Mouse (Mus musculus) right cerebral cortex, adult 2 months (tissue): ENCODE data around the gene Gm37240.

ENCODE experiments used
- DNase-seq, 2 experiments: peaks; one replicate each; pipeline ENCODE4 v3.0.0; 2021 to 2022; ENCODE audit warnings: low spot score in 2 of 2

Gm37240 gene

DNA sequence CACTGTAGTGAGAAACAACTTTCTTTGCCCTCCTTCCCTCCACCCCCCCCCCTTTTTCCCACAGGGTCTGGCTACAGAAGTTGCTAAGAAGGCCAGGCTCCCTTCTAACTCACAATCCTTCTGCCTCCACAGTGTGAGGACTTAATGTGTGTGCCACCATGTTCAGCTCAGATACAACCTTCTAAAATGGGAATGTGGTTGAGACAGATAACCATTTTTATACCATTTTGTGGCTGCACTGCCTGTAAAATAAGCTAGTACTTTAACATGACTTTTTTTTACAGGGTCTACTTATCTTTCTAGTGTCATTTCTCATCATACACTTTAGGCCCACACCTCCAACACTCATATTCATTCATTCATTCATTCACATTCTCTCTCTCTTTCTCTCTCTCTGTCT lies 1346.7 kb downstream of the Gm37240 start:
- no peak for DNase-seq

DNA sequence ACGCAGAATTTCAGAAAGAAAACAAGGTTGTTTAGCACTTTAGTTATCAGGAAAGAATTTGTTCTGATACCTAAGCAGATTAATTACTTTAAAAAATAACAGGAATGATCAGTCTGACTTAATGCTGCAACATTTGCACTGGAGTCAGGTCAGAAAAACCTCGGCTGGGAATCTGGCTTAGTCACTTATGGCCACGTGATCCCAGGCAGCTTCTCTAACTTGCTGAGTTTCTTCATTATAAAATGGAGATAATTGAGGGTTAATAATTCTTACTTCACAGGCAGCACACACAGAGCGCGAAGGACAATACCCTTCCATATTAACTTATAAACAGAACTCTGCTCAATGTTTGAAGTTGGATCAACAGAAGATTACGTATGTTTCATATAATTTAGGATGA lies 1350.3 kb downstream of the Gm37240 start:
- no peak for DNase-seq

DNA sequence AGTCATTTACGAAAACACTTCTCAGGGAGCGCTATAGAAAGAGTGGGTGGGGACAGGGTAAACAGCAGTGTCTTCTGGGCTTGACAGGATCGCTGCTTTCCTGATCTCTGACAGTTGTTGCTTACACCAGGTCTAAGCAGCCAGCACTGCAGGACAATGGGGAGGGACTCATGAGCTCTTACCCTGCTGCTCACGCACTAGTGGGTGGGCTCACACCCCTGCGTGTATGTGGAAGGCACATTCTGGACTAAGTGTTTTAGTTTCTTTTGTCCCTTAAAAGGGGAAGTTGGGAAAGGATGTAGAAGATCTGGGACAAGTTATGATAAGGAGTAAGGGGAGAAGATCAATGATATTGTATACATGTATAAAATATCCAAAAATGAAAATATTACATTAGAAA lies 1354.1 kb downstream of the Gm37240 start:
- no peak for DNase-seq

DNA sequence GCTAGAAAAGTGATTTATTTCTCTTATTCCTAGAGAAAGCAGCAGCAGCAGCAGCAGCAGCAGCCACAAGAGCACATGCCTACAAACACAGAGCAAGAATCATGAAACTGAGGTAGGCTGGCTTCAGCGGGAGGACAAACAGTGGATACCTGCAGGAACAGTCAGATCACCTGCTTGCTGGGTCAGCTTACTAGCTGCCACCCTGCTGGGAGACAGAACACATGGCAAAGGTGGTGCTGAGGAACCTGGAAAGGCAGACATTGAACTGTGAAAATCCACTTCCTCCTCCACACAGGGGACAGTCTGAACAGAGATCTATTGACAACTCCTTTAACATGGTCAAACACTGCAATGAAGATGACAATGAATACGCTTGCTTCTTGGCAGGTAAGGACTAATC lies 1358.3 kb downstream of the Gm37240 start:
- no peak for DNase-seq

DNA sequence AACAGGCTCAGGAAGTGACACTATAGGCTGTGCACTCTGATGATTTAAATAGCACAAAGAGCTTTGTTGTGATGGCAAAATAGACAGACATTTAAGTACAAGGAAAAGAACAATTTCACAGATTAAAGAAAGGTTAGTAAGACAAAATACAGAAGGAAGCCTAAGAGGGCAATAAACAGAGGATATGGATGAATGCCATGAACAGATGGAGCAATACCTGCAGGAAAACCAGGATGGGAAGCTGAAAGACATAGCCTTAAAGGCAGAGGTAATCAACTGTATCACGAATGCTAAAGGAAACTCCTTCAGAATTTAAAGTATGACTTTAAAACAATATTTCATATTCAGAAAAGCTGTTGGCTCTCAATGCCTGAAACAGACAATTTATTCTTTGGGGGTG lies 1362.4 kb downstream of the Gm37240 start:
- DNase-seq: no peak

DNA sequence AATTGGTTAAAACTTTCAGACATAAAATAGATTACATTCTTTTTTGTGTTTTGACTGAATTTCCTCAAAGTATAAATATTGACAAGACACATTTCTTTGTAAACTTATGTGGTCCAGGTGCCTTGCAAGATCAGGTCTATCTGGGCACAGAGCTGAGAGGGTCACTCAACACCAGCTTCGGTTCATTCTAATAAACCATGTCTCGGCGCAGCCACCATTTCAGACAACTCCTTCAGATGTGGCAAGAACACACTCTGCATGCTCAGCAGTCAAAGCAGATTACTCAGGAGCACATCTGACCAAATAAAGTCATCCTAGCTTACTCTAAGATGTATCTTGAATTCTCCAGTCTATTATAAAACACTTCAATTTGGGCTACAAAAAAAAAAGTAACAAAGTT lies 1371.2 kb downstream of the Gm37240 start:
- DNase-seq: no peak

DNA sequence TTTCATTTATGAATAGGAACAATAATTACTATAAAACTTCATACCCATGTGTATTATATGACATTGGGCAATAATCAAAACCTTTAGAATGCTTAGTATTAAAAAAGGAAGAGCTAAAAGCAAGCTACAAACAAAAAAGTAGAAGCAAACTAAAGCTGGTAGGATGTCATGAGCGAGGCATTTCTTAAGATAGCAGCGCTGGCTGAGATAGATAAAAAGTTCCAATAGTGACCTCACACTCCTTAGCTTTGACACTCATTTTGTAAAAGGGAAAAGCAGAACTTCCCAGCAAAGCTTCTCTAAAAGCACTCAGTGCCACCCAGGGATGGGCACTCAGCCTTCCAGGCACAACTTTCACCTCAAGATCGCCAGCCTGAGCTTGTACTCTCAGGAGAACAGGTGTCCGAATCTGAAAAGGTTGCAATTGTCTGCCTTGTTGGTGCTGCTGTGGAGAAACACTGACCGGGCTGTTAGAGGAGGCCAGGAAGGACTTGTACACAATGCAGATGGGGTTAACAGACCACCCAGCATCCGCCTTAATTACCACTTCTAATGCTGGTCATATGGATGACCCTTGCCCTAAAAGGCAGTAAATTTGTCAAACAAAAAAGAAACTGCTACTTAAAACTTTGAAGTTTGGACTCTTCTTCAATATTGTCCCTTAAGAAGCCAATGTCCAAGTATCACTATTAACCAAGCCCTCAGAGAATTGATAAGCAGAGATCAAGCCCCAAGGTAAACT lies 1374.4 kb downstream of the Gm37240 start:
- no peak for DNase-seq

DNA sequence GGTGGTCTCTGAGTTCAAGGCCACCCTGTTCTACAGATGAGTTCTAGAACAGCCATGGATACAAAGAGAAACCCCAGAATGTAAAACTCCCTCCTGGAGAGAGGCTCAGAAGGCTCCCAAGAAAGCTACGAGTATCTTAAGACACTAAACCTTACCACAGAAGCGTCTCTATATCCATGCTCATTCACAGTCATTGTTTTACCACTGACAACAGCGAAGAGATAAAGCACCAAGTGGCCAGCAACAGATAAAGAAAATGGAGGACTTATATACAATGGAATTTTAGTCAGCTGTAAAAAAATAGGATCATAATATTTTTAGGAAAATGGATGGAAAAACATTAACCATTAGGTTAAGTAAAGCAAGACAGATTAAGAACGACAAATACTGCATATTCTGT lies 1382.1 kb downstream of the Gm37240 start:
- no peak for DNase-seq

DNA sequence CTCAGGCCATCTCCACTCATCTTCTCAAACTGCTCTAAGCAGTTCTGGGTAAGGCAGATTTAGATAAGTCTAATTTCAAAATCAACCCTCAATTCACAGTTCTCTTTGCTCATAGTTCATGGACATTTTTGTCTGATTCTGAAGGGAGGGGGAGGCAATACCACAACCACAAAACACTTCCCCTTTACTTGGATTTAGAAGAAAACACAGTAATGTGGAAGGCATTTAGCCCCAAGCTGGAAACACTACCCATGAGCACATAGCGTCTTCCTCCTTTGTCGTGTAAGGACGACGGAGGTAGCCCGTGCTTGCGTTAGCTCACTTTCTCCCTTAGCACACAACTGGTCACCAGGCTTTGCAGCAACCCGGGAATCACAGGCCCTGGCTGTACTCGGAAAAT lies 1383.0 kb downstream of the Gm37240 start:
- no peak for DNase-seq

DNA sequence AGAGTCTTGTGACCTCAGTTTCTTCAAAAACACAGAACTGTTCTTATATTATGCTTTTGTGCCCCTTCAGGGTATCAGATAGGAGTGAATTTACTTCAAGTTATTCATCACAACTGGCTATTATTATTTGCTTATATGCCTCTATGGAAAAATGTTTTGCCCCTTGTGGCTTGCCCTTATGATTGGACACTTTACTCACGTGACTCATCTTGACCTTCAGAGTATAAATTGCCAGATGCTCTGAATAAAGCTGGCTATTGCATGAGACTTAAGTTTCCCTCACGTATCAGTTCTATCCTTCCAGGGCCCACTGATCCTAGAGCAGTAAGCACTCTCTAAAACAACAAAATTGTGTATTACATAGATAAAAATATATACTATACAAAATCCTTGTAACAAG lies 1385.2 kb downstream of the Gm37240 start:
- no peak for DNase-seq

DNA sequence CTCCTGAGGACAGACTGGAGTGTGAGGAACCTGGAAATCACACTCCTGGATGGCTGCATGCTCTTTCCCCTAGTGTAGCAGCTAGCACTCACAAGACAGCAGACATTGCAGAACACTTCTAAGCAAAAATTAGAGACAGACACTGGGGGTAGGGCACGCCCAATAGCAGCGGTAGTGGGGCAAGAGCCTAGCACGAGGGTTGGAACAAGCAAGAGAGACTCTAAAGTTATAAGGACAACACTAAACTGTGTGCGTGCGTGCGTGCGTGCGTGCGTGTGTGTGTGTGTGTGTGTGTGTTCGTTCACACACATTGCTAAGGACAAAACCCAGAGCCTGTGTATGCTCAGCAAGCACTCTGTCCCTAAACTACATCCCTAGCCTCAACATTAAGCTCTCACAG lies 1386.8 kb downstream of the Gm37240 start:
- no peak for DNase-seq

DNA sequence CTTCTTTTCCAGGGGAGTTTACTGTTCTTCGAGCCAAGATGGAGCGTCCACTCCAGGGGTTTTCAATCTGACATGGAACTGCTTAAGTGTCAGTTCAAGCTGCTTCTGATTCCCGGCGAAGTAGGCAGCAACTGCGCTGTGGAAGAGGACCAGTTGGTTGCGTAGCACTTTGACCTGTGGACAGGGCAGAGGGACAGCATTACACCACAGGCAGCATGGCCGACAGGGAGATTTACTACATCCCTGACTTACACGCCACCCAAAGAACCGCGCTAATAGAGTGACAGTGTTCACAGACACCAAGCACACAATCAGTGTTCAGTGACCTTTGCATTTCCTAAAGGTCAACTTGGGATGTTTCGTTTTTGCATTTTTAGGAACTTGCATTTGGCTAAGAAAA lies 1389.6 kb downstream of the Gm37240 start:
- no peak for DNase-seq

DNA sequence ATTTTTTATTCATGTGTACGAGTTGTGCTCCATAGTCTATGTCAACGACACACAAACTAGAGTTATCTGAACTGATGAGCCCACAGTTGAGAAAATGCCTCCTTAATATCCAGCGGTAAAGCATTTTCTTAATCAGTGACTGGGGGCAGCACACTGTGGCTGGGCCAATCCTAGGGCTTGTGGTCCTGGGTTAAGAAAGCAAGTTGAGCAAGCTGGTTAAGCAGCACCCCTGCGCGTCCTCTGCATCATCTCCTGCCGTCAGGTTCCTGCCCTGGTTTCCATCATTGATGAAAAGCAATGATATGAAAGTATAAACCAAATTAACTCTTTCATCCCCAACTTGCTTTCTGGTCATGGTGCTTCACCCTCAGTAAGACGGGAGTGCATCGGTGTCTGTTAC lies 1394.7 kb downstream of the Gm37240 start:
- DNase-seq: no peak

DNA sequence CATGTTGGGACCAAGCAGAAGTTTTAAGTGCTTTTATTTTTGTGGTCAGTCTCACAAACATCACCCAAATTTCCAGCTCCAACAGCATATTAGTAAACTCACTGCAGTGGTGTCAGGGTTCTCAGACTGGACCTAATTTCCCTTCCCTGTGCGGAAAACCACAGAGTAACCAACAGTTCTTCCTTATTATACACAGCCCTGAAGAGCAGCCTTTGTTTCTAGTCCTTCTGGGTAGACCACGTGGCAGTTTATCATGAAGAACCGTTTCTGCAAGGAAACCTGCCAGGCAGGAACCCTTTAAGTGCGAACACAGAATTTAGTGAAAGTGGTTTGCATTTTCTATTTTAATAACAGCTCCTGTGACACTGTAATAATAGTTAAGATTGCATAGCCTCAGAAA lies 1395.2 kb downstream of the Gm37240 start:
- DNase-seq: no peak

DNA sequence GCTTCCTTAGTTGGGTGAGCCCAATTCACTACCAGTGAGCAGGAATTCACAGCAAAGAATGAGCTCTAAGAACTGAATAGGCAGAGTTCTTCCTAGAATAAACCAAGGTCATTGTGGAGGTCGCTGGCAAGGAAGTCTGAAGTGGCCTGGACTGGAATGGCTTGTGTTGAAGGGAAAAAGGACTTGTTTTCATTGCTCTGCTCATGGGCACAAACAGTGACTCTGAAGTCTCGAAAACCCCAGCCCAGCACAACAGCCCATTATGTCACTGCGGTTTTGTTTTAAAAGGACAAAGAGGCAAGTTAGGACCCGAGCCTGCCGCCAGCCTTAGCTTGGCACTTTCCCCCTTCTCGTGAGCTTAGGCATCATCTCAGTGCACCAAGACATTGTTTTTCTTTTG lies 1398.6 kb downstream of the Gm37240 start:
- DNase-seq: no peak

DNA sequence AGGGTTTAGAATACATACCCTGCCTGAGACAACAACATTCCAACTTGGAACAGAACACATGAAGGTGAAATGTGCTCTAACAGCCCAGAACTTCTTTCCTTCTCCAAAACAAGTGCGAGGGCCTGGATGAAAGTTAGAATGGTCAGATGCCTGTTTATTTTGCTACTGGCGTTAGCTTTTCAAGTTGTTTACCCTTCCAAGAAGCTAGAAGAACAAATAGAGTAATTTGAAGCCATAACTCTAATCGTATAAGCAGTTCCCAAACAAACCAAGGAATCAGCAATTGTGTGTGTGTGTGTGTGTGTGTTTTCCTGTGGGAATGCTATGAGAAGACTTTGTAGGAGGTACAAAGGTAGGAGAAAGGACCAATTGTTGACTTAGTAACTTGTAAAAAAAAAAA lies 1402.4 kb downstream of the Gm37240 start:
- DNase-seq: no peak

DNA sequence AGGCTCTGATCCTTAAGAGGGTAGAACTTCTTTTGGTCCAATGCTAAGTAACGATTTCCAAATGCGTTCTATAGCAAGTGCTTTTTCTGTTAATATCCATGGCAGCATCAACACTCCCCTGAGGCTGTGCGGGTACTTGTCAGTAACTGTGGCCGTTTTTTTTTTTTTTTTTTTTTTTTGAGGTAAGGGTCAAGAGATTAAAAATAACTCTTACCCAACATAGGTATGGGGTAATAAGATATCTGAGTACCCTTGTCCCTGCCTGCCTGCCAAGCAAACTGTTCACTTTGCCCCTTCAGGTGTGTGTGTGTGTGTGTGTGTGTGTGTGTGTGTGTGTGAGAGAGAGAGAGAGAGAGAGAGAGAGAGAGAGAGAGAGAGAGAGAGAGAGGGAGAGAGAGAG lies 1403.0 kb downstream of the Gm37240 start:
- DNase-seq: no peak

DNA sequence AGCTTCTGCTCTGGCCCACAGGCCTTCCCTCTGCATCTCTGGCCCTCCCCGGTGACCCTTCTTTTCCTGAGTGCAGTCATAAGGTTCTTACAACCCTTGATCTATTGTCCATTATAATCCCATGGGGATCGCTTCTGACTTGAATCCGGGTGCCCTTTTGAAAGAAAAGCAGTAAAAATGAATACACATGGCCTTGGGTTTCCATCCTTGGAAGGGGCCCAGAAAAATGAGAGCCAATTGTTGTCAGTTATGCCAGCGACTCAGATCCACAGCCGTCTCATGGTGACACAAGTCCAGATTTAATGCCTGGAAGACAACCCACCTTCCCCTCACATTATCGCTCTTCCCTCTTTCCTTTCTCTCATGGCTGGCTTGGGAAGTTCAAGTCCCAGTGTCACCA lies 1405.2 kb downstream of the Gm37240 start:
- DNase-seq: no peak

DNA sequence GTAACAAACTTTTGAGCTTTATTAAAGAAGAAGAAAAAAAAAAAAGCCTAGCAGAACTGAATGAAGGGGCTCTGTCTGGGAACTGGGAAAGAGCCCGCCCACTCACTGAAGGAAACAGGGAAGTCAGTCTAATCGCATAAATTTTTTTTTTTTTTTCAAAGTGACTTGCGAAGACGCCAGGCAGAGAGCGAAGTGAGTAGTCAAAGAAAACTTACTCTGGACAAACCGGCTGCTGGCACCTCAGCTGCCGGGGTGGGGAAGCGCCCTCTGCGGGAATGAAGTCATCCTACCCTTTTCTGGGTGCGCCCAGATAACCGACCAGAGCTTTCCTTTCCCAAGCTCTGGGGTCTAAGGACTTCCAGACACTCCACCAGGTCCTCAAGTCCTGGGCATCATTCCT lies 1406.2 kb downstream of the Gm37240 start:
- DNase-seq: peak; percentile 25 to 44

DNA sequence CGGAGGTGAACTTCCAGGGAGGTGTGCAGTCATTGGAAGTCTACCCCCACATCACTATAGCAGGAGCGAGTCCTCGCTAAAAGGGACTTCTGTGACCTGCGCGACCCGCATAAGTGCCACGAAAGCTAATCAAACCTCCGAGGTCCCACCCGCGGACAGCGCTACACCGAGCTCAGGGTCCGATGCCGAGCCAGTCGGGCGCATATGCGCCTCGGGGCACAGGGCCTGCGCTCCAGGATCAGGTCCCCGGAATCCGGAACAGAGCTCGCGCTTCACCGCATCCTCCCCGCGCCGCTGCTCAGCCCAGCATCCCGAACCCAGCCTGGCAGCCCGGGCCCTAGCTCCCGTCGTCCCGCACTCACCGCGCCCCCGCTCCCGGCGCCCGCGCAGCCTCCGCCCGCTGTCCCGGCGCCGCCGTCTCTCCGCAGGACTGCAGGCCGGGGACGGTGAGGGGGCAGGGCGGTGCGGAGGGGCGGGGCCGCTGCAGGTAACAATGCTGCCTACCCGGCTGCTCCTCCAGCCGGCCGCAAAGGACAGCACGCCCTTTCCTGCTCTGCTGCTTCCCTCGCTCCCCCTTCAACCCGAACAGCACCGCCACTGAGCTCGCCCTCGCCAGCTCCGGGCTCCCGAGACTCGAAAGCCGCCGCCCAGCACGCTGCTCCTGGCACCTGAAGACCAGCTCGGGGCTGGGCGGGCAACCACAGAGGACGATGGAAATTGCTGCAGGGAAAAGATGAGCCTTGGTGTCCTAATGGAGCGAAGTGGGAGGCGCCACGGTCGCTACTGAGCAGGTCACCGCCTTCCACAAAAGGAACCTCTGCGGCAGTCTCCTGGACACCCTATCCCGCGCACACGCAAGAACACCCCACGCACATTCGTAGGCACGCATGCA lies 1407.1 kb downstream of the Gm37240 start, which contains the start of gene Fhdc1:
Gene Fhdc1 (minus strand): TSS at position 424 of the 892 bp plus-strand sequence.
- DNase-seq: peak; percentile 33 to 48

DNA sequence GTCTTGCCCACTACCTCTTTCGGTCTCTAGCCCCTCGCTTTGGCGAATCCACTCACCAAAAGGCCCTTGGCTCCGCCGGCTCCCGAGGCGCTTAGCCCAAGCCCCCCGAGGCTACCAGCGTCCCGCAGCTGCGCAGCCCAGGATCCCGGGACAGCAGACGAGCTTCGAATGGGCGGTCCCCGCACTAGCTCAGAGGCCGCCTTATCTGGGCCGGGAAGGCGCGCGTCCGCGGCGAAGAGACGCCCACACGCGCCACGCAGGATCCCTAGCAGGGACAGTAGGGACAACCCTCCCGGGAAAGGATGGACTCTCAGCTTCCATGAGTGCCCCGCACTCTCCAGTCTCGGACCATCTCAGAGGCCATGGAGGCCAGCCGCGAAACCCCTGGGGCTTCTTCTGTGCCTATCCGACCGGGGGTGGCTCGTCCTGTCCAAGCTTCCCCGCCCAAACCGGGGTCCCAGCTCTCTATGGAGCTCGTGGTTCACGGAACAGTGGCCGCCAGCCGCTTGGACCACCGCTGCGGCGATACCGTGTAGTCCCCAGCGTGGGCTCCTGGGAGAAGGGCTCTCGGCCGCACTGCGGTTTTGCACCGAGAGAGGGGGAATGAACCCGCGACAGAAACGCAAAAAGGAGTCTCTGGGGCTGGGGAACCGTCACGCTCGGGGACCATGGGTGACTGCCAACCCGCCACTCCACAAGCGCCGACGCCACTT lies 1407.9 kb downstream of the Gm37240 start:
- DNase-seq: peak; percentile 14 to 26

DNA sequence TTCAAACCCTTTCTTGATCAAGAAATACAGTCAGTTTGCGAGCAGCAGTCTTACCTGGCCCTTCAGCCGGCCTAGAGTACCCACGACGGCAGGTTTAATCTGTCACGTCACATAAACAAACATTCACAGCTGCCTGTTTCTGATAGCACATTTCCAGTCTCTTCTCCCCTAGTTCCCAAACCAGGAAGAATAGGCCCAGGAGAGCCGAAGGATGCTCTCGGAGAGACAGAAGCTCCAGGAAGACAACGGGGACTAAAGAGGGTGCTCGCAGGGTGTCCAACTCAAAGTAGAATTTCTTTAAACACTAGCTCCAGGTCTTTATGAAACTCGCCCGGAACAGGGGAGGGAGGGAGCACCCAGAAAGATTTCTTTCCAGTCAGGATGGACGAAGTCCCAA lies 1408.4 kb downstream of the Gm37240 start:
- no peak for DNase-seq

DNA sequence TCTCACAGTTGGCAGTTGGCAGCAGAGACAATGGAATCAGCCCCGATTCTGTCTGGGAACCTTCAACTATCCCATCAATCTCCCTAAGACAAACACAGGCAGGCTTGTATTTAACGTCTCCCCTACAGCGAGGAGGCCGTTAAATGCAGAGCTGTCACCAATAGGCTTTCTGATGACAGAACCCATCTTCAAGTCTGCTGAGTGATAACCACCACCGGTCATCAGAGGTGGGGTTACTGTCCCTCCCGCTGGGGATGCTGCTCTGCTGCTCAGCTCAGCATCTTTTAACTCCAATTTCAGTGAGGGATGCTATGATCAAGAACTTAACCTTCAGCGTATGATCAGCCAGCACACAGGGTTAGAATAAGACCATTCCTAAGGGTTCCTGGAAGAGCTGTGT lies 1409.1 kb downstream of the Gm37240 start:
- no peak for DNase-seq
